Mouse (Mus musculus) kidney, adult 9 months (tissue): ENCODE data around the gene Obp1a.

Experiments used
- DNase-seq: peaks from one replicate; pipeline ENCODE4 v3.0.0; 2022

Gene Obp1a

DNA sequence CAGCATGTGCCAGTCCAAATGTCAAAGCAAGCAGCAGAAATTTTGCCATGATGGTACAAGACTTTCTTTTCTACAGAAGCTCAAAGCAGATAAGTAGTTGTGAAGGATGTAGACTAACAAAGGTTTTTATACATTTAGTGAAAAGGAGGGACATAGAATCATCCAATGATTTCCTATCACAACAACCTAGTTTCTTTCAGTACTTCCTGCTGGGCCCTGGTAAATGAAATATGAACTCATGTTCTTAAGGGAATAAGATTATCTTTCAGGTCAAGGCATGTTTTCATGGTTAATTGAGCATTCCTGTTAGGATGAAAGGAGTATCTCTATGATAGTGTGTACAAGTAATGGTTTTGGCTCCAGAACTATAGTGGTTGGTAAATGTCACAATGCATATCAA, at the start of gene Obp1a:
Obp1a (minus strand) TSS at position 101 of the 400 bp plus-strand sequence.
- DNase-seq: no peak

DNA sequence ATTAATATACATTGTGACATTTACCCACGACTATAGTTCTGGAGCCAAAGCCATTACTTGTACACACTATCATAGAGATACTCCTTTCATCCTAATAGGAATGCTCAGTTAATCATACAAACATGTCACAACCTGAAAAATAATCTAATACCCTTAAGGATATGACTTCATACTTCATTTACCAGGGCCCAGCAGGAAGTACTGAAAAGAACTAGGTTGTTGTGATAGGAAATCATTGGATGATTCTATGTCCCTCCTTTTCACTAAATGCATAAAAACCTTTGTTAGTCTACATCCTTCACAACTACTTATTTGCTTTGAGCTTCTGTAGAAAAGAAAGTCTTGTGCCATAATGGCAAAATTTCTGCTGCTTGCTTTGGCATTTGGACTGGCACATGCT, 34.0 kb upstream of the Obp1a start, which contains the start of gene Gm5938:
Gm5938 (plus strand) TSS at position 301 of the 400 bp plus-strand sequence.
- no peak for DNase-seq
